Mouse (Mus musculus) lung, adult 2 months (tissue): ENCODE measurements around the gene Ccdc106.

Experiments
- CTCF ChIP-seq: fragments of 200-500 bp; IDR thresholded peaks from 2 replicates; pipeline ENCODE4 v1.5.1; 2011; ENCODE audit warnings: mild to moderate bottlenecking, low read length, control low read depth; ENCODE audit not compliant: insufficient read depth
- POLR2A ChIP-seq: fragments of 200-500 bp; IDR thresholded peaks from 2 replicates; pipeline ENCODE4 v1.6.1; 2011; ENCODE audit warnings: low read depth, mild to moderate bottlenecking, control low read depth, low read length, borderline replicate concordance; ENCODE audit errors: extremely low read depth

DNA sequence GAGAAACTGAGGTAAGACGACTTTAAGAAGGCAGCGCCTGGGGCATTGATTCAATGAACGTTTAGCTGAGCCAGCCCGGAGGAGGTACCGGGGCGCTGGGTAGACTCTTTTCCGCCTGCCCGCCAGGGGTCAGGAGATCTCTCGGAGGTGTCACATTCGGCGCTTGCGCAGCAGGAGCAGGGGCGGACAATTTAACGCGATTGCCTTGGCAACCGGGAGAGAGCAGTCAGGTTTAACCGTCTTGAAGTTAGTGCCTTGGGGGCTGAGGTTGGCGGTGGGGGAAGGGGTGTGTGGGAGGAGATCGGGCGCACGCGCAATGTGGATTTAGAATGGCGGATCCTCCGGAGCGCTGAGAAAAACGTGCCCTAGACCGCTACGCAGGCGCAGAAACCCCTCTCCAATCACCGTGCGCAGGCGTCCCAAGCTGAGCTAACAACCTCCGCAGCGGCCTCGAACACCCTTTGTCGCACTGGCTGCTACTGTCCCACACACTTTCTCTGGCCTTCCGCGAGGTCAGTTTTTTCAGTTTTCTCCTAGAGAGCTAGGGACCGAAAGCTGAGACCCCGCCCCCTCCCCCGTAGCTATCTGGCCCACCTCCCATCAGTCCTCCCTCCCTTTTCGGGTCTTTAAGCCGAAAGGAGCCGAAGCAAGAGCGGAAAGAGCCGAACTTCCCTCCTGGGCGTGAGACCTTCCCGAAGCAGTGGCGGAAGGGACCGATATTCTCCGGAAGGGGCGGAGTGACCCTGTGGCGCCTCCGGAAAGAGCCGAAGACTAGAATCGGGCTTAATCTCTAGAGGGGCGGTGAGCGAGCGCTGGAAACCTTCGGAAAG, 40.8 kb downstream of the Ccdc106 start:
- TF ChIP-seq CTCF (peak; percentile 54), POLR2A (peak; percentile 47; the same call in 1 of the 2 replicates)
